Mouse (Mus musculus) testis, adult 2 months (tissue): ENCODE measurements at regions not wholly inside any gene's neighbourhood (a gene's known extent, or its start where the extent isn't known, plus 50 kb on each side); places are given as distances from the start of the nearest gene placed in this dataset.

ENCODE experiments used
- CTCF ChIP-seq: fragments of 200-500 bp; IDR thresholded peaks from 2 replicates; pipeline ENCODE4 v1.5.1; 2012; ENCODE audit warnings: low read depth, mild to moderate bottlenecking, inconsistent platforms, low read length, moderate library complexity; ENCODE audit not compliant: control insufficient read depth, insufficient read depth, insufficient replicate concordance
- POLR2A ChIP-seq: fragments of 200-500 bp; IDR thresholded peaks from 2 replicates; pipeline ENCODE4 v1.6.1; 2012; ENCODE audit warnings: low read depth, mild to moderate bottlenecking, inconsistent platforms, low read length, moderate library complexity; ENCODE audit not compliant: control insufficient read depth

DNA sequence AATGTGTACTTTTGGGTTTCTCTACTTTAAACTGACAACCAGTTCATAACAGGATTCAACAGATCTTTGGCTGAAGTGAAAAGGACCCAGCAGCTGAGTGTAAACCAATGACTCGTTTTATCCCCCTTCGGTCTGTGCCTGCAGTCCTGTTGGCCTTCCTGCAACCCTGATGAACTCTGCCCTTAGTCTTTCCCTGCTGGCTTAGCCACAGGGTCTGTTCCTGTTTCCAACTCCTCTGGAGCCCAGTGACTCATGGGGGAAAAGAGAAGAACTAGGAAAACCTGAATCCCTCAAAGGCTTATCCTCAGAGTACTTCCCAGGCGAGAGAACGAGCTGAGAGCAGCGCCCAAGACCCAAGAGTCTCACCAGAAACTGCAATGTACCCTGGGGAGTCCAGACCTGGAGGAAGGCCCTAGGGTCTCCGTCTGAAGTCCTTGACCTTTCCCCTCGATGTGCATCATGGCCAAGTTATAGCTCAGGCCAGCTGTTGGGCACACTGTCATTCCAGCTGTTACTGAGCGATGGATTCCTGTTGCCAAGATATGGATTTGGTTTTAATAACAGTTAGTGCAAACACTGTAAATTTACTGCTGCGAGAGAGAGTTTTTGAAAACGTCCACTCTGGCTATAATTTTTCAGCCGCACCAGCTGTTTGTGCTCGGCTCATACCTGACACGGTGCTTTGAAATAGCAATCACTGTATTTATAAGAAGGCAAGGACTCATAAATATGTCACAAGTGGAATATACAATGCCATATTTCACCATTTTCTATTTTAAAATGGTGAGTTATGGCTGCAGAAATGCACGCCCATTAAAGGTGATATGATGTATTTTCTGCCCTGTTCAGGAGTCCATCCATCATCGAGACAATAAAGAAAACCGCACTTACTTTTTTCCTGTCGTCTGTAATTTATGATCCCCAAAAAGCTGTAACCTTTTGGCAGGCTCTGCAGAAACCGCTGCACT is 63.3 kb upstream of the Zfp703 start:
- TF ChIP-seq CTCF (no peak), POLR2A (no peak)
